Mouse (Mus musculus) right cerebral cortex, adult 18-20 months (tissue): ENCODE data around the gene Snx6.
"Not testable (repeated sequence)": the region's sequence is repeated elsewhere in the genome, so short reads cannot be mapped to it uniquely, and the experiment has no call there.

Experiments
- DNase-seq: peaks from one replicate; pipeline ENCODE4 v3.0.0; 2022; ENCODE audit warnings: mixed read lengths

Gene Snx6

DNA sequence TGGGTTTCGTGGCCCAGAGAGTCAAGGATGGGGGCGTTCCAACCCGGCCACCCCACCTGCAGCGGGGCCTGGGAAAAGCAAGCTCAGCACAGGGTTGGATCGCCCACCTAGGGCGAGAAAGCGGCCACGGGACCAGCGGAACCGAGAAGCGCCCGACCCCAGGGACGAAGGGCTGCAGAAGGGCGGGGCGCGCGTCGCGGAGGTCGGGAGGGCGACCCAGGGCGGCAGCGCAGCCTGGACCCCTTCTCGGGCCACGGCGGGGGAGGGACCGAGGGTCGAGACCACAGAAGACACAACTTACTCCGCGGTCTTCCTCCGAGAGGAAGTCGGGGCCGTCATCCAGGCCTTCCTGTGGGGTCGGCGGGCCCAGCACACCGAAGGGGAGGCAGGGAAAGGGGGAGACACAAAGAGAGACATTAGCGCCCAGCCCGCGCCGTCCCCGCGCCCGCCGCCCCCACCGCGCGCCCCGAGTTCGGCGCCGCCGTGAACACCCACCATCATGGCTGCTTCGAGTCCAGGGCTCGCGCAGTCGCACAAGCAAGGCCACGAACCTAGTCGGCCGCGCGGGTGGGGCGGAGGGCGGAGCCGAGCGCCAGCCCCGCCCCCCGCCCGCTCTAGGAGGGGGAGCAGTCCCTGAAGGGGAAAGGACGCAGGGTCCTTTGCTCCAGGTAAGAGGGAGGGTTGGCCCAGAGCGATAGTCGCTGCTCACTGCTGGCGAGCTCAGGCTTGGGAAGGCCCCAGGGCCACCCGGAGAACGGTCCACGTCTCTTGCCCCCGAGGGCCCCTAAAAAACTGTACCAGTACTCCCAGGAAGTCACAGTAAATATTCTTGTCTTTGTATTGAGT, at the start of gene Snx6:
Gene Snx6, minus strand, starts transcription at position 551 of the 846 bp plus-strand sequence.
- DNase-seq: peak; percentile 88

- no peak for DNase-seq
Observed at GRCm38 (mm10) chr12:54844415-54844814, 48.9 kb upstream of the Snx6 start.

DNA sequence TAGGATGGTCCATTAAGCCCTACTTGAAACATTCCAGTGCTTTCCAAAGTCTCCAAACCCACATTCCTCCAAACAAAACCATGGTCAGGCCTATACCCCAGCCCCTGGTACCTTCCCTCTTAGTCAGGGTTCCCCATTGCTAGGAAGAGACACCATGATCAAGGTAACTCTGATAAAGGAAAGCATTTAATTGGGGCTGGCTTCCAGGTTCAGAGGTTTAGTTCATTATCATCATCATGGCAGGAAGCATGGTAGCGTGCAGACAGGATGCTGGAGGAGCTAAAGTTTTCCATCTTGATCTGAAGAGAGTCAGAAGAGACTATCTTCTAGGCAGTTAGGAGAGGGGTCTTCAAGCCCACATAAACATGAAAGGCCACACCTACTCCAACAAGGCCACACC, 46.1 kb upstream of the Snx6 start:
- no peak for DNase-seq

GRCm38 (mm10) chr12:54839815-54840214, 44.3 kb upstream of the Snx6 start:
- DNase-seq: no peak

- DNase-seq: no peak
Observed at GRCm38 (mm10) chr12:54838931-54839330, 43.4 kb upstream of the Snx6 start.

GRCm38 (mm10) chr12:54835608-54836570, 40.4 kb upstream of the Snx6 start:
- DNase-seq: no peak

- peak; percentile 63 for DNase-seq
Observed at GRCm38 (mm10) chr12:54834925-54835447, 39.5 kb upstream of the Snx6 start.

- DNase-seq: no peak
Observed at GRCm38 (mm10) chr12:54833856-54834399, 38.4 kb upstream of the Snx6 start.

DNA sequence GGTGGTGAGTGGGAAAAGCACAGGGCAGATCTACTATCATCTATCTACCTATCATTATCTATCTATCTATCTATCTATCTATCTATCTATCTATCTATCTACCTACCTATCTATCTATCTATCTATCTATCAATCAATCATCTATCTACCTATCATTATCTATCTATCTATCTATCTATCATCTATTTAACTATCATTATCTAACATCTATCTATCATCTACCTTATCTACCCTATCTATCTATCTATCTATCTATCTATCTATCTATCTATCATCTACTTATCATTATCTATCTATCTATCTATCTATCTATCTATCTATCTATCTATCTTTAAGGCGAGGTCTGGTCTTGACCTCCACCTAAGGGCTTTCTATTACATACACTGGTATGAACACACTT, 36.4 kb upstream of the Snx6 start:
- not testable (repeated sequence) for DNase-seq

GRCm38 (mm10) chr12:54830574-54830973, 35.1 kb upstream of the Snx6 start:
- peak; percentile 81 for DNase-seq

- no peak for DNase-seq
Observed at GRCm38 (mm10) chr12:54829876-54830275, 34.4 kb upstream of the Snx6 start.

GRCm38 (mm10) chr12:54828043-54828442, 32.5 kb upstream of the Snx6 start:
- DNase-seq: no peak

GRCm38 (mm10) chr12:54825202-54825601, 29.7 kb upstream of the Snx6 start:
- DNase-seq: no peak

DNA sequence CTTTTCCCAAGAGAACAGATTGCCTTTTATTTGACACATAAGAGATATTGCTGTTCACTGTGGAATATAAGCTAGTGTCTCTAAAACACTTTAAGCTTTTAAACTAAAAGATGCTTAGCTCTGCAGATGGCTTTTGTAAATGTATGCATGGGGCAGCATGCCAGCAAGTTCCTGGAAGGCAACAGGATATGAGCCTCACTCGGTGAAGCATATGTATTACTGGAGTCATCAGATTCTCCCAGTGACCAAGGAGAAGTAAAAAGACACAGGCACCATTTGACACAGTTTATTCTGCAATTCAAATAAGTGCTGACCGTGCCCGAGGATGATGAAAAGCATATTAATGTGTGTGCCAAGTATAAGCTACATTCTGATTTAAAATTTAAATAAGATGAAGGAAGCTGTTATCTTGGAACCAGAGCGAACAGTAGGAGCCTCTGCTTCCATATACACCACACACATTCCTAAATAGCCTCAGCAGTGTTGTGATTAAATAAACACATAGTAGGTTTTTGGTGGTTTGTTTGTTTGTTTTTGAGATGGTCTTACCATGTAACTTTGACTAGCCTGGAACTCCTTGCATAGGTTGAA, 27.4 kb upstream of the Snx6 start:
- peak; percentile 83 for DNase-seq

DNA sequence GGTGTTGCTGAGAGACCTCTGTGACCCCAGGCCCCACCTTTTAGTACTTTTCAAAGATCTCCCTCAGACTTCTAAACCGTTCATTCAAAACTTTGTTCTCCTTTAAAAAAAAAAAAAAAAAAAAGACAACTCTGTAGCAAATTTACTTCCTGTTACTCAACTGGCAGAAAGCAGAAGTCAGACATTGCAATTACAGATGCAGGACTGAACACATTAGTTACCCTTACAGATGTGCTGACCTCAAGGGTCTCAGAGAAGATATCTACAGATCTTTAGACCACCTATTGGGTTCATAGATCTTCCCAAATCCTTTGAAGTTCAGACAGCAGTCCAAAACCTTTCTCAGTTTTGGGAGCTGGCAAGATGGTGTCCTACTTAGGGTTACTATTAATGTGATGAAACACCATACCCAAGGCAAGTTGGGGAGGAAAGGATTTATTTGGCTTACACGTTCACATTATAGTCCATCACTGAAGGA, 25.2 kb upstream of the Snx6 start:
- DNase-seq: no peak

- DNase-seq: no peak
Observed at GRCm38 (mm10) chr12:54819181-54819935, 23.9 kb upstream of the Snx6 start.

- DNase-seq: no peak
Observed at GRCm38 (mm10) chr12:54810142-54810541, 14.6 kb upstream of the Snx6 start.

GRCm38 (mm10) chr12:54807481-54807880, 12.0 kb upstream of the Snx6 start:
- no peak for DNase-seq

DNA sequence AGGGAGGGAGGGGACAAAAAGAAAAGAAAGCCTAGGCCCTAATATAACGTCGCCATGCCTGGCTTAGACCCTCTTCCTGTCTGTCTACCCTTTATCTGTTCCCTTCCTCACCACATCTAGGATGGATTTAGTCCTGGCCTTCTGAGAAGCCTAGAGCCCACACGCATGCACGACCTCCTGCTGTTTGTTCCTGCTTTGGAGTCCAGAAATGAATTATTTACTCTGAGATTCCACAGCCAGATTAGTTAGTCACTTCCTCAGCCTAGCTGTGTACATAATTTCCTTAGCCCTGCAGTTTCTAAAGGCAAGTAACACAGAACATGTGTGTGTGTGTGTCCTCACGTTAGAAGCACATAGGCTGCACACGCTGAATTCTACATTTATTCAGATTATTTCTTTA, 10.6 kb upstream of the Snx6 start:
- DNase-seq: no peak

DNA sequence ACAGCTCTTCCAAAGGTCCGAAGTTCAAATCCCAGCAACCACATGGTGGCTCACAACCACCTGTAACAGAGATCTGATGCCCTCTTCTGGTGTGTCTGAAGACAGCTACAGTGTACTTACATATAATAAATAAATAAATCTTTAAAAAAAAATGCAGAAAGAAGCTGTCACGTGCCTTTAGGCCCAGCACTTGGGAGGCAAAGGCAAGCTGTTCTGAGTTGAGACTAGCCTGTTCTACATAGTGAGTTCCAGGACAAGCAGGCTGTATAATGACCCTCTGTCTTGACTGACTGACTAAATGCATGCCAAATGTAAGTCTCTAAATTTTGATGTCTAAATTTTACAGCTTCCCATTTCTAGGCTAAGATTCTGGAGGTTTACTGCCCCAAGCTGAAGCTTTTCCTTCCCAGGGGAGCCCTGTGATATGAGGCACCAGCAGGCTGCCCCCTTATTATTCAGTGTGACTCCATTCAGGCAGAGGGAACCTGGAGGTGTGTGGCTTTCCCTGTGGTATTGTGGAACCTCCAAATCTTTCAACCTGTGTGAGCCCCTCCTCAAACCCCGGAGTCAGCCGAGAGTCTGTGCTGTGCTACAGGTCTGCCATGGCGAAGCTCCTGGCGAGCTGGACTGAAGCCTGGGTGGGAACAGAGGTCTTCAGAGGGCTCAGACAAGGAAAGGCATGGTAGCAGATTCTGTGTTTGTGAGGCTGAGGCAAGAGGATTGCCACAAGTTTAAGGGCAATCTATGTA, 9.9 kb upstream of the Snx6 start:
- no peak for DNase-seq

- no peak for DNase-seq
Observed at GRCm38 (mm10) chr12:54803531-54803930, 8.0 kb upstream of the Snx6 start.
